Mouse (Mus musculus): ENCODE results near the gene Syvn1.
A peak's percentile ranks its signal among the peaks of the same experiment; 100 is the strongest.

Gene Syvn1

DNA sequence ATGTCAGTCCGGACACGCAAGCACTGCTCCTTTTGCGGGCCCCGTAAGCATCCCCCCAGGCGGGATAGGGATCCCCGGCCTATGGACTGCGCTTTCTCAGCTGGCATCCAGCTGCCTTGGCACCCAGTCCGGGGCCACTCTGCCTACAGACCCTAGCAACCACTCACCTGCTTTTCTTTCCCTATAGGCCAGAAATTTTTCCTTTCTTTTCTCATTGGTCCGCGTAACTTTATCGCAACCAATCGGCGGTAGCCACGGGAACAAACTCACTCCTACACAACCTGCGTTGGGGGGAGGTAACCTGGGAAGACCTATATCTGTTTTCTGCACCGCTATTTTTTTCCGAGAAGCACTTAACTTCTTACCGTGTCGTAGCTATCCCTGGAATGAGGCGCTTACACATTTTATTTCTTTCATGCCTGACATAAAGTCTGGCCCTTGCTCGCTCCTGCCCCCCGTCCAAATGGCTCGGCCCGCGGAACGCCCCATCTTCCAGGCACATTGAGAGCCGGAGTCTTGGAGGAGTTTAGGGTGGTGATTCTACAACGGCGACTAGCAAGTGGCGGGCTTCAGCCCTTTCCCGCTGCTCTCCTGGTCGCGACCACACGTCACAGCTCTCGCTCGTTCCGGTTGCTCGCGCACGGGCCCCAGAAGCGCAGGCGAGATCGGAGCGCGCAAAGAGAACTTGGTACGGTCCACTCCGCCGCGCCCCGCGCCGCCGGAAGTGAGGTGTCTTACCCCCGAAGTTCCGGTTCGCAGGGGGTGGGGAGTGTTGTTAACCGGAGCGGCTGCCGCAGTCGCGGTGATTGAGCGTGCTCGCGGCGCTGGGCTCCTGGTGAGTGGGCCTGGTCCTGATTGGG is at the start of gene Syvn1:
Gene Syvn1, plus strand, starts transcription at position 283 of the 860 bp plus-strand sequence.
- peak; percentile 95 for DNase-seq

DNA sequence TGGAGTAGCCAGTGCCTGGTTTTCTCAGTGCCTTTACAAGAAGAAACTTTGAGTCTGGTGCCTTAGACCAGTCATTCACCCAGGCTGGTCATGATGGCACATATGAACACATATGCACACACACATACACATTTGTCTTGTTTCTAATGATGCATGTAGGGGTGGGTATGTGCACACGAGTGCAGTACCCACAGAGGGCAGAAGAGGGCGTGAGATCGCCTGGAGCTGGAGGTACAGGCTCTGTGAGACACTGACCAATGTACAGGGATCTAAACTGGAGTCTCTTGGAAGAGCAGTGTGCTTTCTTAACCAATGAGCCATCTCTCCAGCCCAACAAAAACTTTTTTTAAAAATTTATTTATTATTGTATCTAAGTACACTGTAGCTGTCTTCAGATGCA is 48.2 kb upstream of the Syvn1 start:
- no peak for DNase-seq

- DNase-seq = no peak
Observed at GRCm38 (mm10) chr19:5999969-6000368, 46.4 kb upstream of the Syvn1 start.

DNA sequence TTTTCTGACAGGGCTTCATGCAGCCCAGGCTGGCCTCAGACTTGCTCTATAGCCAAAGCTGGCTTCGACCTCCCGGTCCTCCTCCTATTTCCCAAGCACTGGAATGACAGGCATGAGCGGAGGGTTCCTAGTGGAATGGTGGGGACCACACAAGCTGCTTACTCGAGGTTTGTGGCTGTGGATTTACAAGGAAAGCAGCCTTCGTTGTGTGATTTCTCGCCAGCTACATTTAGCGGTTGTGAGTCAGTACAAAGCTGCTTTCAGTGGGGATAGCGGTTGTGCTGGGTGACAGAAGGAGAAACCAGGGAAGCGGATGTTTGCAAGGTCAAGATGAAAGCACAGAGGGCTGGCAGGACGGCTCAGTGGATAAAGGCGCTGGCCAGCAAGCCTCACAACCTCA is 40.8 kb upstream of the Syvn1 start:
- no peak for DNase-seq

- DNase-seq = no peak
Observed at GRCm38 (mm10) chr19:6007013-6007412, 39.4 kb upstream of the Syvn1 start.

- no peak for DNase-seq
Observed at GRCm38 (mm10) chr19:6009137-6009536, 37.2 kb upstream of the Syvn1 start.

GRCm38 (mm10) chr19:6013691-6014090 is 32.7 kb upstream of the Syvn1 start:
- DNase-seq = no peak

GRCm38 (mm10) chr19:6014991-6015510 is 31.3 kb upstream of the Syvn1 start:
- peak; percentile 35 for DNase-seq

GRCm38 (mm10) chr19:6015511-6016315 is 30.7 kb upstream of the Syvn1 start, which contains the start of gene Capn1:
Capn1 (minus strand) TSS chr19:6015897.
- DNase-seq = peak; percentile 62

GRCm38 (mm10) chr19:6016532-6016931 is 29.8 kb upstream of the Syvn1 start:
- DNase-seq = no peak

DNA sequence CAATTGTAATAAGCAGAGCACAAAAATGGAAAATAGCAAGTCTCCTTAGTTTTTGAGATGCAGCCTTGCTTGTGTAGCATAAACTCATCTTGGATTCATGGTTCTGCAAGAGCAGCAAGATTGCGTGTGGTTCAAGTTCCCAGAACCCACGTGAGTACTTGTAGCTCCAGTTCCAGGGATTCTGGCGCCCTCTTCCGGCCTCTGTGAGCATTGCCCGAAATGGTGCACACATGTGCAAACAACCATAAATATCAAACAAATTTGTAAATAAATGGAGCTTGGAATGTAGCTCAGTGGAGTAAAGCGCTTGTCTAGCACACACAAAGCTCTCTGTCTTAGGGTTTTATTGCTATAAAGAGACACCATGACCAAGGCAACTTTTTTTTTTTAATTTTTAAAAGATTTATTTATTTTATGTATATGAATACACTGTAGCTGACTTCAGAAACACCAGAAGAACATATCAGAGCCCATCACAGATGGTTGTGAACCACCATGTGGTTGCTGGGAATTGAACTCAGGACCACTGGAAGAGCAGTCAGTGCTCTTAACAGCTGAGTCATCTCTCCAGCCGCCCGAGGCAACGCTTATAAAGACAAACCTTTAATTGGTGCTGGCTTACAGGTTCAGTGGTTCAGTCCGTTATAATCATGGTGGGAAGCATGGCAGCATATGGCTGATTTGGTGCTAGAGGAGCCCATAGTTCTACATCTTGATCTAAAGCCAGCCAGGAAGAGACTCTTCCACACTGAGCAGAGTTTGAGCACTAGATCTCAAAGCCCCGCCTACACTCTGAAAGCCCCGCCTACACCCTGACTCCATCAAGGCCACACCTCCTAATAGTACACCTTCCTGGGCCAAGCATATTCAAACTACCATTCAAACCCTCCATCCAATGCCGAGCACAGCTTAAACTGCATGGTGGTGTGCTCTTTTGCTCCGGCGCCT is 28.0 kb upstream of the Syvn1 start:
- DNase-seq = peak; percentile 84

DNA sequence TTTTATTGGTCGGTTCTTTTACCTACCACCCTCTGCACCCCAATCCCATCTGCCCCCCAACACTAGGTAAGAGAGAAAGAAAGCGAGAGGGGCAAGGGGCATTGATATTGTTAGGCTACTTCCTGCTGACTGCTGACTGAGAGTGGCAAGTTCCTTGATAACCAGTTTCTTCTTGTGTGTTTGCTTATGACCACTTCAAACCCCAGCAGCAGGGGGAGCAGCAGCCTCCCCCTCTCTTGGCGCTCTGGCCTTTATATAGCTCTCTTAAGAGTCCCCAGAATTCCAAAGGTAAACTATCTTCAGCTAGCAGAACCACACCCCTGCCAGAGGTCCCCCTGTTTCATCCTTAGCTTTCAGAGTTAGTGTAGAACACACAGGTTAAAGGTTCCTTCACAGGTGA is 26.1 kb upstream of the Syvn1 start:
- DNase-seq = no peak

DNA sequence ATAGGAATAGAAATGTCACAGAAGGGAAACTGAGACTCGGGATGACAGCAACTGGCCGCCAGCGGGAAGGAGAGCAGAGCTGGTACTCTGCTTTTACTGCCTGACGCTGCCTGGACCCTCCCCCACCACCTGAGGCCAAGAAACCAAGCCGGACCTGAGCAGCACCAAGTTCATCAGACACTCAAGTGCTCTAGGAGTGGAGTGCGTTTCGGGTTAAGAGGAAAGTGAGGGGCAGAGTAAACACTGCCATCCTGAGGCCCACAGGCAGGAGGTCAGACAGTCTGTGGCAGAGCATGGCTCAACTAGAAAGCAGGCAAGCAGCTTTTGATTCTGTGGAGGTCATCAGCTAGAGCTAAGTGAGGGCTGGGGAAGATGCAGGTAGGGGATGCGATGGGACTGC is 23.3 kb upstream of the Syvn1 start:
- no peak for DNase-seq

DNA sequence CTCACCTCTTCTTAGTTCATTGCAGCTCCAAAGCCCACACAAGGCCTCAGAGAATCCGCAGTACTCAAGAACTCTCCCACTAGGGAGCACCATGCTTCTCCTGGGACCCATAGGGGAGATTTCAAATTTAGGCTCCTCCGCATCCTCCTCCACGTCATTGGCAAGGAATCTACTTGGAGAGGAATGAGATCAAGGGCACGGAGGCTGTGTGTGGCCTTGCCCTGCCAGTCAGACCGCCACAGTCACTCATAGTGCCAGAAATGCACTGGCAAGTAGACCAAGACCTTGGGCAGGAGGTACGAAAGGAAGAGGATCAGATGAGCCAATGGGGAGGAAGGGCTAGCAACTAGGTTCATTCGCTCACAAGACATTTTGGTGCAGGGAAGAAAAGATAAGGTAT is 22.4 kb upstream of the Syvn1 start:
- no peak for DNase-seq

DNA sequence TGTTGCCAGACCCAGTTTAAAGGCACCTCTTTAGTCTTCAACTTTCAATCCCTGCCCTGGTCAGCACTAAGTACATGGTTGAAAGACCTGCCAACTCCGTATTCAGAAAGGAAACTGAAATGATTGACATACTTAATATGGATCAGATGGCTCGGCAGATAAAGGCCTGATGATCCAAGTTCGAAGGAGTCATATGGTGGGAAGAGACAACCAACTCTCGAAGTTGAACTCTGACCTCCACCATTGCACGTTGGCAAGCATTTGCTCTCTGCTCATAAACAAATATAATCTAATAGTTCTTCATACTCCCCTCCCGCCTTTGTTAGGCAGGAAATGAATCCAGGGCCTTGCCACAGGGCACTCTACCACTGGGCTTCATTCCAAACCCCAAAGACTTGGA is 17.4 kb upstream of the Syvn1 start:
- DNase-seq = no peak

- DNase-seq = no peak
Observed at GRCm38 (mm10) chr19:6029426-6029825, 16.9 kb upstream of the Syvn1 start.

- no peak for DNase-seq
Observed at GRCm38 (mm10) chr19:6030520-6031280, 15.7 kb upstream of the Syvn1 start.

GRCm38 (mm10) chr19:6035966-6036585 is 10.3 kb upstream of the Syvn1 start:
- no peak for DNase-seq

GRCm38 (mm10) chr19:6037695-6038094 is 8.7 kb upstream of the Syvn1 start:
- DNase-seq = no peak

DNA sequence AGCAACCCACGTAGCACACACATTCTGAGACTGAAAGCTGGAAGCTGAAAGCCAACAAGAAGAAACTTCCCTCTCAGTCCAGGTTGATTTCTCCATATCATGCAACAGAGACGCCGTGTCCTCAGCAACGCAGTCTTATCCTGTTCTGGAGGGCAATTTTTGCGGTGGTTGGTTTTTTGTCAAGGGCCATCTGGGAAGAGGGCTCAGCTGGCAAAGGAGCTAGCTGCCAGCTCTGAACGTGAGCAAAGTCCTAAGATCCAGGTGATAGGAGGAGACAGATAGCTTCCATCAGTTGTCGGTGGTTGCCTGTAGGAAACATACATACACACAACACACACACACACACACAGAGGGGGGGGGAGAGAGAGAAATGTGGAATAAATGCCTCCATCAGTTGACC is 8.1 kb upstream of the Syvn1 start:
- DNase-seq = no peak

GRCm38 (mm10) chr19:6040002-6040401 is 6.4 kb upstream of the Syvn1 start:
- DNase-seq = no peak

Data from kidney, adult 11 months (tissue).